ENCODE assay signal across 8 mouse cellular contexts in the genomic region with DNA sequence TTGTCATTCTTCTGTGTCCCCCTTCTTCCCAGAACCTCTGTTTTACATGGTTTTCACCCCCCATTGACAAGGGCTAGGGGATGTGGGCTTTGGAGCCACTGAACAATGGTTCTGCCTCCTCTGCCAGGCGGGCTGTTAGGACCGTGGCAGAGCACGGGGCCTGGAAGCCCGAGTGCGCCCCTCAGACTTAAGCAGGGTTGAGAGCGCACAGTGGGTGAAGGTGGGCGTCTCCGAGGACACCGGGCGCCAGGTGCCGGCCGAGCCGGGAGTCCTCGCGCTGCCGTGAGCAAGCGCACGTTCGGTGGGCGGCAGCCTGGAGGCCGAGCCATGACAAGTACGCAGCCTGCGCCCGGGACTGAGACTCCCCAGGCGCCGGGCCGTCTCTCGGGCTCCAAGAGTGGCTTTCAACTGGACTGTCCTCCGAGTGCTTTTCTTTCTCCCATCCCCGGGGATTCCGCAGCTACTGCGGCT. TPM values are rescaled to one million over a fixed set of nuclear protein-coding genes. Genes with fewer than 3 reads are reported as not detected.
DNase-seq lines count a peak whose midpoint lies in the region; ATAC-seq and TF ChIP-seq lines count a peak whose summit lies in the region.

No protein-coding gene starts in this region.

- H3K27ac ChIP-seq in thymus, adult 2 months (ENCODE audit: control insufficient read depth, insufficient read depth, low read length) = no peak overlapping the region
- peak overlapping the region; percentile 85 for H3K27ac ChIP-seq in heart, embryonic 13.5 days (replicated peaks)
- peak overlapping the region; percentile 80 for H3K27ac ChIP-seq in lung, embryonic 16.5 days (ENCODE audit: low read length)

- peaks cover 17% of the 10 kb centered on the region for H3K4me1 ChIP-seq in thymus, adult 2 months (replicated peaks; ENCODE audit: control insufficient read depth, insufficient read depth, low read length)
- H3K4me1 ChIP-seq in heart, embryonic 13.5 days = peaks cover 33% of the 10 kb centered on the region
- peaks cover 11% of the 10 kb centered on the region for H3K4me1 ChIP-seq in lung, embryonic 16.5 days (replicated peaks; ENCODE audit: control insufficient read depth, insufficient read depth, low read length)

- no peak for TF ChIP-seq POLR2A in thymus, adult 2 months (IDR thresholded peaks at IDR 0.05; ENCODE audit: control insufficient read depth, extremely low read depth, insufficient read depth, low read length, poor library complexity)

- peak overlapping the region; percentile 88 for H3K4me2 ChIP-seq in heart, embryonic 13.5 days
- peak overlapping the region; percentile 94 for H3K4me2 ChIP-seq in lung, embryonic 16.5 days (ENCODE audit: low read depth, low read length)

- H3K9ac ChIP-seq in heart, embryonic 13.5 days = peak overlapping the region; percentile 90
- peak overlapping the region; percentile 84 for H3K9ac ChIP-seq in lung, embryonic 16.5 days (ENCODE audit: low read length)

- H3K4me3 ChIP-seq in thymus, adult 2 months (ENCODE audit: control insufficient read depth, insufficient read depth, low read length) = peak overlapping the region; percentile 32
- H3K4me3 ChIP-seq in heart, embryonic 13.5 days = peak overlapping the region; percentile 83
- H3K4me3 ChIP-seq in lung, embryonic 16.5 days (ENCODE audit: low read length) = peak overlapping the region; percentile 65

- H3K36me3 ChIP-seq in thymus, adult 2 months (ENCODE audit: control insufficient read depth, insufficient read depth, low read length) = no peaks in the 10 kb centered on the region
- H3K36me3 ChIP-seq in heart, embryonic 13.5 days = 0 out of 2 replicates have a peak, but pooled peaks cover 2% of the 10 kb centered on the region
- H3K36me3 ChIP-seq in lung, embryonic 16.5 days (ENCODE audit: control insufficient read depth, insufficient read depth, low read length) = no peaks in the 10 kb centered on the region

- WGBS in thymus, adult 2 months = 1% methylated on average over 32 of the region's 32 CpGs
- under 1% methylated on average over 32 of the region's 32 CpGs for WGBS in heart, embryonic 13.5 days
- WGBS in lung, embryonic 16.5 days = 0% methylated on average over 32 of the region's 32 CpGs

- DNase-seq in thymus, adult 2 months = peak; percentile 4
- DNase-seq in thymus, postnatal 25 days = no peak
- peak; percentile 20 for DNase-seq in embryo, embryonic 11.5 days (ENCODE audit: low read depth, low spot score)
- DNase-seq in kidney, postnatal 14 days = peak; percentile 59
- peak; percentile 66 for DNase-seq in right cerebral cortex, postnatal 25 days
- no peak for DNase-seq in c-Kit-positive CD71-positive TER-119-positive erythroid progenitor cells, embryonic 14.5 days (ENCODE audit: low spot score)

- no peak; the same call in 1 of the 2 replicates for ATAC-seq in heart, embryonic 13.5 days (ENCODE audit: extremely low read depth, insufficient number of reproducible peaks, low FRiP score, low TSS enrichment)
- ATAC-seq in lung, embryonic 16.5 days (ENCODE audit: low read depth) = peak; percentile 34; the same call in 1 of the 2 replicates

- H3K27me3 ChIP-seq in thymus, adult 2 months (ENCODE audit: control insufficient read depth, insufficient read depth, low read length) = peaks cover 22% of the 10 kb centered on the region; the same call in 1 of the 2 replicates
- H3K27me3 ChIP-seq in heart, embryonic 13.5 days (replicated peaks) = peaks cover 33% of the 10 kb centered on the region
- peaks cover 7% of the 10 kb centered on the region for H3K27me3 ChIP-seq in lung, embryonic 16.5 days (ENCODE audit: control insufficient read depth, insufficient read depth, low read depth, low read length)

- no peaks in the 10 kb centered on the region for H3K9me3 ChIP-seq in heart, embryonic 13.5 days
- H3K9me3 ChIP-seq in lung, embryonic 16.5 days (ENCODE audit: control insufficient read depth, low read length) = no peaks in the 10 kb centered on the region

- TF ChIP-seq CTCF in thymus, adult 2 months (IDR thresholded peaks at IDR 0.05; ENCODE audit: borderline replicate concordance, control insufficient read depth, extremely low read depth, insufficient read depth, low read length, poor library complexity) = no peak

RNA-seq across cellular contexts. Expression of gene Vldlr, which starts 1.7 kb away (rescaled TPM):
- 8.0 and 8.6 TPM in 2 replicates for polyA plus RNA-seq in thymus, adult 2 months (2012; rRNA removed)
- 25.9 and 30.4 TPM in 2 replicates for polyA plus RNA-seq in heart, embryonic 13.5 days (2015; fragmentation: Nextera tagmentation; extraction: Ambion mirVana)
- 36.4 and 37.8 TPM in 2 replicates for polyA plus RNA-seq in lung, embryonic 16.5 days (2015; fragmentation: Nextera tagmentation; extraction: Ambion mirVana)

Comparison
In these comparisons a context has a peak if more than half of its experiments do, and no peak if none do; other contexts are left out.
1. DNase-seq: peak in thymus, adult 2 months (single experiment), embryo, embryonic 11.5 days (single experiment), kidney, postnatal 14 days (single experiment) and right cerebral cortex, postnatal 25 days (single experiment); none in thymus, postnatal 25 days (single experiment) and c-Kit-positive CD71-positive TER-119-positive erythroid progenitor cells, embryonic 14.5 days (single experiment).
2. H3K4me3 ChIP-seq: peak in every context shown above with its lines; median percentile 83 in heart, embryonic 13.5 days; 65 in lung, embryonic 16.5 days; 32 in thymus, adult 2 months.